Mouse (Mus musculus) retina, adult 2 months (tissue): ENCODE measurements around the gene Rapgef5.
A peak's percentile ranks its signal among the peaks of the same experiment; 100 is the strongest.

ENCODE experiments used
- DNase-seq: peaks from one replicate; pipeline ENCODE4 v3.0.0-alpha.2; 2012; ENCODE audit warnings: low read depth, low spot score

Rapgef5 gene

GRCm38 (mm10) chr12:117669610-117670400 lies 153.5 kb downstream of the Rapgef5 start:
- DNase-seq, result no peak

GRCm38 (mm10) chr12:117673188-117673587 lies 156.9 kb downstream of the Rapgef5 start:
- DNase-seq, result no peak

DNA sequence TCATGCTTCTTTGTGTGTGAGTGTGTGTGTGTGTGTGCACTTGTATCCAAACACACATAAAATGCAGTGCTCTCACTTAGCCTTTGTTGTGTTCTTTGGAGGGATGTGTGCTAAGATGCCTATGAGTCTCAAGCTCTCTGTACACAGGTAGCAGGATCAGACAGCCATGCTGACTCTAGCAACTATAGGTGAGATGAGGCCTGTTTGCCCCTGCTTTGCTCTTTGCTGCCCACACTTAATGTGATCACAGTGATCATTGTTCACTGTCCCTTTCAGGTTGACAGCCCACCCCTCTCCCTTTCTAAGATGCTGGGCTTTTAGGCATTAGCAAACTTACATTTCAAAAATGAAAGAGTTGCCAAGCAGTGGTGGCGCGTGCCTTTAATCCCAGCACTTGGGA lies 158.2 kb downstream of the Rapgef5 start:
- DNase-seq, result no peak

DNA sequence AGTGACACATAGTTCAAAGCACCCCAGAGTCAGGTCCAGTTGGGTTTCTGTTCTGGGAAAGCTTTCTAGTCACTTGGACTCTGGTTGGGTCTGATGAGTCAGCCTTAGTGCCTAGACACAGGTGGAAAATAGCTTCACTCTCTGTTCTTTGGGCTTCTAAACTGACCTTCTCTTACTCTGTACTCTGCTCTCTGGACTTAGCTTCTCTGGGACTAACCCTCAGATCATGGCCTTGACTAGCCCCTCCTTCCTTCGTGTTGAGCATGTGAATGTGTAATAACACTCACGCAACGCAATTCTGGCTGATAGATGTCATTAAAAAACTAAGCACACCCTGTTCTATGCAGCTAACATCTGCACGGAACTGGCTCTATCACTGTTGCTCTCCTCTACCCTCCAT lies 160.0 kb downstream of the Rapgef5 start:
- no peak for DNase-seq

DNA sequence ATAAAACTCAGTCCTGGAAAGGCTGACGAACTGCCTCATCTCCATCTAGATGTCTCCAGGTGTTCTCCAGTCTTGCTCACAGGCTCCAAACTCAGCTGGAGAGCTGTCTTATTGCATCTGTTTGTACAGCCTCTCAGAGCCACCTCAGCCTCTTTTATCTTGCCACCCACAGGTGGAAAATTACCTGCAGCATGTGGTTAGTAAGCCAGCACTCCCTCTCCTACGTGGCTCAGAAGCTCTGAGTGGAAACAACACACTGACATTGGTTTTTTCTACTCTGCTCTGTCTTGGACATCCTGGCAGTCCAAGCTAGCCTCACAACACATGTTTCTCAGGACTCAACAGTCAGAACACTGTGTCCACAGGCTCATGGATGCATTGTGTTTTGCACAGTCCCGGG lies 162.6 kb downstream of the Rapgef5 start:
- DNase-seq, result no peak

- DNase-seq, result no peak
Measured at GRCm38 (mm10) chr12:117679795-117680194, 163.5 kb downstream of the Rapgef5 start.

- DNase-seq, result no peak
Measured at GRCm38 (mm10) chr12:117681273-117681672, 165.0 kb downstream of the Rapgef5 start.

DNA sequence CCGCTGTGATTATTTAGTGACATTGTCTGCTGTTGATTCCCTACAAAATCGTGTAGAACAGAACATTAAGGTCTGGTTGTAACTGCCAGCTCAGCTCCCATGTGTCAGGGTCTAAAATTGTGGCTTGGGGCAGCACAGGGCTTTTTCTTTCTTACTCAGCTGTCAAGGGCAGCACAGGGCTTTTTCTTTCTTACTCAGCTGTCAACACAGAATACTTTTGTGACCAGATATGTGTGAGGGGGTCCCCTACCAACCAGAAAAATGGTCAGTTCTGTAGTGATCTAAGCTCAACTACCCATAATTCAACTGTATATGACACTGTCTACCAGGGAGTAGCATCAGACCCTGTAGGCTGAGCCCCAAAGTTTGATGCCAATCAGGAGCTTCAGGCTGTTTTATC lies 167.1 kb downstream of the Rapgef5 start:
- no peak for DNase-seq

DNA sequence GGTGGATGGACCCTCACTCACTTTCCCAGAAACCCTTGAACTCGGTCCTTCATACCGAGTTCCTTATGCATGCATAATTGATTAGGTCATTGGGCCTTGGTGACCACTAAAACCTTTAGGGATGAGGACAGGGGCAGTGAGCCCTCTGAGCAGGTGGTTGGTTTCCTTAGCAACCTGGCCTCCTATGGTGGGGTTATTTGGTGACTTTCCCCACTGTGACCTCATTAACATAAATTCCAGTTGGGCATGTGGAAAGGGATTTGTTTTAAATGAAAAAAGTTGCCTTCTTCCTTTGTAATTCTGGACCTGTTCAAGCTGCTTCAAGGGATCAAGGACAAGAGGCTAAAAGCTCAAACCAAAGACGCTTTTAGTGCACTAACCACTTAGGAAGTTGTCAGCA lies 167.7 kb downstream of the Rapgef5 start:
- DNase-seq, result no peak

- DNase-seq, result no peak
Measured at GRCm38 (mm10) chr12:117684788-117685187, 168.5 kb downstream of the Rapgef5 start.

GRCm38 (mm10) chr12:117685336-117685735 lies 169.1 kb downstream of the Rapgef5 start:
- no peak for DNase-seq

GRCm38 (mm10) chr12:117686732-117687131 lies 170.5 kb downstream of the Rapgef5 start:
- no peak for DNase-seq

DNA sequence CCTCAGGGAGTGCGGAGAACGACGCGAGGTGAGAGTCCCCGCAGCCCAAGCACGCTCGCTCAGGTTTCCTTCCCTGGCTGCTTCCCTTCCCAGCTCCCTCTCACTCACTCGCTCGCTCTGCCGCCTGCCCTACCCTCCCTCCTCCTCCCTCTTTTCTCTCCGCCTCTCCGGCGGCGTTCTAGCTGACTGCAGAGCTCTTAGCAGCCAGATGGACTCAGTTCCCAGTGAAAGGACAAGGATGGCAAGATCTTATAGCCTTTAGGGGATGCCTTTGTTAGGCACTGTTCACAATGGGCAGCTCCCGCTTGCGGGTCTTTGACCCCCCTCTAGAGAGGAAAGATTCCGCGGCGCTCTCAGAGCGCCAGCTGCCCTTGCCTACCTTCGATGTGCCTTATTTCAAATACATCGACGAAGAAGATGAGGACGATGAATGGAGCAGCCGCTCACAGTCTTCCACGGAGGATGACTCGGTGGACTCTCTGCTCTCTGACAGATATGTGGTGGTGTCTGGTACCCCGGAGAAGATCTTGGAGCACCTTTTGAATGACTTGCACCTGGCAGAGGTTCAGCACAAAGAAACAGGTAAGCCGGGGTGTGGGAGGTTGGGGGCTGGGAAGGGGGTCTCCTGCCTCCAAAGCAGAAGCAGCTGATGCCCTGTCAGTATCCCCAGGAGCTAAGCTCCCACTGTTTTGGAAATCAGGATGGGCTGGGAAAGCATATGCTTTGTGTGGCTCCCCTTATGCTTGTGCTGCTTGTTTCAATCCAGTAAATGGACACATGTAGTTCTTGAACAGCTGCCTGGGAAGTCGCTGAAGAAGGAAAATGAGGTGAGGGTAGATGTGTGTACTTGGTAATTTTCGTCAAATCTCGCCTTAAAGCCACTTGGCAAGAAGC lies 172.6 kb downstream of the Rapgef5 start:
- peak; percentile 57 for DNase-seq

DNA sequence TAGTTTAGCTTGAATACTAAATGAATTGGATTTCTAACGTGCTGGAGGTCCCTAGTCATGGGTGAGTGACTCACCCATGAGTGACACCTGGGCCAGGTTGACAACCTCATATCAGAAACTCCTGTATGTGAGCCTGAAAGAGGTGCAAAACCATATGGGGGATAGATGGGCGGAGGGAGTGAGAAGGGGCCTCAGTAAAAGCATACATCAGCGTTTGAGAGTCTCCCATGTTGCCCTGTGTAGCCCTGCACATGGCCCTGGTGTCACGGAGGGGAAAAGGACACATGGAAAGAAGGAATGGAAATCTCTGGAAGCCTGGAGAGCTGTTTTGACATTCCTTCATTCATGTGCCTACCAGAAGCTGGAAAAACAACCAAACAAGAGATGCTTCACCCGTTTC lies 175.1 kb downstream of the Rapgef5 start:
- DNase-seq, result no peak

DNA sequence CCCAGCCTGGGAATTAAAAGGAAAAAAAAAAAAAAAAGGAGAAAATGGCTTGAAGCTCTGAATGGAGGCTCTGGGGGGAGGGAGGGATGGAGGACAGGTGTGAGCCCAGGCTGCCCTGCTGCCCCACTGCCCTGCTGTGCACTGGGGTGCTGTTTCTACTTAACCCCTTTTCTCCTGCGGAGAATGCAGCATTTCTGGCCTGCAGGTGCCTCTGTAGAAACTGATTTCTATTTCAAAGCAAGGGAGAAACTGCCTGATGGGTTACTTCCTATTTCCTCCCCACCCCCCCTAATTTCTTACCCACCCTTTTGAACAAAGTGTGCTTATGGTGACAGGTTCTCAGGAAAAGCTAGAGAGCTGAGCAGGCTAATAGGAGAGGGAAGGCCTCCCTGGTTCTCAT lies 176.5 kb downstream of the Rapgef5 start:
- no peak for DNase-seq

DNA sequence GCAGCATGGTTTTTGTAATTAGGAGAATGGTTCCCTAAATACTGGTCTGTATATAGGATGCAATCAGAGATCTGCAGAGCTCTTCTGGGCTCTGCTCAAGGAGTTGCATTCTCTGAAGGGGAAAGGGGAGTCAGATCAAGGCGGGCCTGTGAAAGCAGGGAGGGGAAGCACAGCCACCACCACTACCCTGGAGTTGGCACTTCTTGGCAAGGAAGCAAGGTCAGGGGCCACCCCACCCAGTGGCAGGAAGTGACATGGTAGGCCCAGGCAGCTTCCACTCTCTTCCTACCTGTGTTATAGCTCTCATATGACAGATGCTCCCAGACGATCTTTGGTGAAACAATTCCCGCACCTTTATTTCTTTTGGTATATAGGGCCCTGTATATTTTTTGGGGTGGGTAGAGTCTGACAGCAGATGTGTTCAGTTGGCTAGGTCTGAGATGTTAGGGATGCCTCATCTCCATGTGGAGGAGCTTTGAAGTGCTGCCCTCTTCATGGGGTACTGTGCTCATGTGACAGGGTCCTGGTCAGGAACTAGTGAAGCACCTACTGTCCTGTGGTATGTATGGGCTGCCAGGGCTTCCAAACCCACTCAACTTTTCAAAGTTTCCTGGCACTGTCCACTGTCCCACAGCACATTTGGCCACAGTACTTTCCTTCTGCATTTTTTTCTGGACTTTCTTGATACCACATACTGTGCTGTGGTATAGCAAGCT lies 183.8 kb downstream of the Rapgef5 start:
- no peak for DNase-seq

GRCm38 (mm10) chr12:117700927-117701326 lies 184.6 kb downstream of the Rapgef5 start:
- no peak for DNase-seq

DNA sequence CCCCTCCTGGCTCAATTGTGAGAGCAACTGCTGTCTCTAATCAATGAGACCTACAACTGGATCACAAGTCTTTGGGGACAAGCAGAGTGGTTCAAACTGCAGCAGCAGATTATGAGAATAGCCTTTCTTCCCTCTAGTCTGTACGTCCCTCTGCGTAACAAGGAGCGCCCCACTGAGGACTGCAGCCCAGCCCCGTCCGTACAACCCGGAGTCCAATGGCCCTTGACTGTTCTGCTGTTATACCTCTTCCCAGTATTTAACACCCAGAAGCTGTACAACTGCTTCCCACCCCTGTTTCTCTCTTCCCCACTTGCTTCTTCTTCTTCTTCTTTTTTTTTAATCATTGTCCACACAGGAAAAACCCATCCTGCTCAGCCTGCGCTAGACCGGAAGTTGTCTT lies 186.0 kb downstream of the Rapgef5 start:
- no peak for DNase-seq

DNA sequence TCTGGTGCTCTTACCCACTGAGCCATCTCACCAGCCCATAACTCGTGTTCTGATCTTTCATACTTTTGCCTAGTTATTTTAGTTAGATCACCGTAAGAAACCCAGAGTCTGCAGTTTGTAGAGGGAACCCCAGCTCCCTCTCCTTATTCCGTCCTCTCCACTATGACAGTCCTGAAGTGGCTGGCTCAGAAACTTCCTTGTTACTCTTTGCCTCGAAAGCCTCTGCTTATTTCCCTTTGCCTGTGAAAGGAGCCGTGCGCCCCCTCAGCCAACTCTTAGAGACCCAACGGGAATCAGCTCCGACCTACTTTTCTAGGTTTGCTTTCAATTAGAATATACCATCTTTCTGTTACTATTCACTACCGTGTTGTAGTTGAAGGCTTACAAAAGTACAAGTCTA lies 186.6 kb downstream of the Rapgef5 start:
- DNase-seq, result no peak

DNA sequence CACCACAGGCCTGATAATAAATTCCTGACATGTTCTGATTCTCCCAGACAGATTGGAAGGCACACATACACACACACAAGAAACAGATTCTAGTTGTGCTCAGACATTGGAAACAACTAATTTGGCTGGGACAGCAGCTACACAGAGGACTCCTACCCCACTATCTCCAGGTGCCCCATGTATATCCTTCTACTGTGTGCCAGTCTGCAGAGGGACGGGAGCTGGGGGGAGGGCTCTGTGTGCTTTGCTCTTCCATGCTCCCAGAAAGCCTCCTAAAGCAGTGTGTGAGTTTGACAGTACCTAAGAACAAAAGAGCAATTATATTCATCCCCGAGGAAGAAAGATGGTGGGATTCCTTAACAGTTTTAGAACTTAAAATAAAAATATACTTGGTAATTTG lies 187.1 kb downstream of the Rapgef5 start:
- no peak for DNase-seq

DNA sequence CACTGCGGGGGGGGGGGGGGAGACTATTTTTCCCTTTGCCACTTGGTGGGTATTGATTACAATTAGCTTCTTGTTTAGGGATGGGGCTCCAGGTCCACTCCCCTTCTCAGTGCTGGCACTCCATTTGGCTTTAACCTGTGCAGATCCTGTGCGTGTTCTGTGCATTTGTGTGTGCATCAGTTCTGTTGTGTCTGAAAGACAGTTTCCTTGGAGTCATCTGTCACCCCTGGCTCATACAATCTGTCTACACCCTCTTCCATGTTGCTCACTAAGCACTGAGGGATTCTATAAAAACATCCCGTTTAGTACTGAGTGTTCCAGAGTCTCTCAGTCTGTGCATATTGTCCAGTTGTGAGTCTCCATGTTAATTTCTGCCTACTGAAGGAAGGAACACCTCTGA lies 189.0 kb downstream of the Rapgef5 start:
- no peak for DNase-seq

GRCm38 (mm10) chr12:117709280-117709679 lies 193.0 kb downstream of the Rapgef5 start:
- no peak for DNase-seq
